Mouse (Mus musculus) adrenal gland, adult 10 weeks (tissue): ENCODE data around the gene Hsd11b2. TPM values are rescaled to one million over a fixed set of nuclear protein-coding genes. Genes with fewer than 3 reads are reported as not detected.

Experiments used
- polyA plus RNA-seq: library from polyadenylated mRNA; stranded (reverse); fragments of 350-450 nt; fragmentation: Illumina TruSeq; extraction: RNeasy Lipid Tissue Mini Kit (QIAGEN cat#74804); gene quantifications from one replicate; pipeline ENCODE4 v1.2.3, GENCODE M21; 2014; ENCODE audit warnings: low read depth, low replicate concordance

The Hsd11b2 gene
- polyA plus RNA-seq: not detected

DNA sequence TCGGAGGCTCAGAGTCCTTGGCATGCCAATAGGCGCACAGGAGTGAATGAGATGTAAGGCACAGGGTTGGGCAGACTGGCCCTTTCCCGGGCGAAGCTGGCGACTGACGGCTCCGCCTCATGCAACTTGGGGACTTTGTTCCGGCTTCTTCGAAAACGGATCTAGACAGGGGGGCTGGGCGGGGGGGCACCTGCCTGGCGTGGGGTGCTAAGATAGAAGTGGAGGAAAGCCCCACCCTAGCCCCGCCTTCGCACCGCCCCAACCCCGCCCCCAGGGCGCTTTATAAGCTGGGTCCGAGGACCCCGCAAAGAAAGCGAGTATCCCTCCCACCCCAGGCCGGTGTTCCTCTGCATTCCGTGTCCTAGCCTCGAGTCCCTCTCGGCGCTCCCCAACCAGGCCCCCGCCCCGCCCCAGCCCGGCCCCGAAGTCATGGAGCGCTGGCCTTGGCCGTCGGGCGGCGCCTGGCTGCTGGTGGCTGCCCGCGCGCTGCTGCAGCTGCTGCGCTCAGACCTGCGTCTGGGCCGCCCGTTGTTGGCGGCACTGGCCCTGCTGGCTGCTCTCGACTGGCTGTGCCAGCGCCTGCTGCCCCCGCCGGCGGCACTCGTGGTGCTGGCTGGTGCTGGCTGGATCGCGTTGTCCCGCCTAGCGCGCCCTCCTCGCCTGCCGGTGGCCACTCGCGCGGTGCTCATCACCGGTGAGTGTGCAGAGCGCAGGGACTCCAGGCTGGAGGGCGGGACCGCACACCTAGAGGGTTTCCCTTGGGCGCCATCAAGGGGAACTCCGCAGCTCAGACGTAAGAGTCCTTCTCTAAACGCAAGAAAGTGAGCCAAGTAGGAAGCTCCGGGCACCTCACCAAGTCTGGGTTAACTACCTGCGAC lies at the start of gene Hsd11b2:
Gene Hsd11b2 (plus strand): TSS at position 320 of the 878 bp plus-strand sequence.

DNA sequence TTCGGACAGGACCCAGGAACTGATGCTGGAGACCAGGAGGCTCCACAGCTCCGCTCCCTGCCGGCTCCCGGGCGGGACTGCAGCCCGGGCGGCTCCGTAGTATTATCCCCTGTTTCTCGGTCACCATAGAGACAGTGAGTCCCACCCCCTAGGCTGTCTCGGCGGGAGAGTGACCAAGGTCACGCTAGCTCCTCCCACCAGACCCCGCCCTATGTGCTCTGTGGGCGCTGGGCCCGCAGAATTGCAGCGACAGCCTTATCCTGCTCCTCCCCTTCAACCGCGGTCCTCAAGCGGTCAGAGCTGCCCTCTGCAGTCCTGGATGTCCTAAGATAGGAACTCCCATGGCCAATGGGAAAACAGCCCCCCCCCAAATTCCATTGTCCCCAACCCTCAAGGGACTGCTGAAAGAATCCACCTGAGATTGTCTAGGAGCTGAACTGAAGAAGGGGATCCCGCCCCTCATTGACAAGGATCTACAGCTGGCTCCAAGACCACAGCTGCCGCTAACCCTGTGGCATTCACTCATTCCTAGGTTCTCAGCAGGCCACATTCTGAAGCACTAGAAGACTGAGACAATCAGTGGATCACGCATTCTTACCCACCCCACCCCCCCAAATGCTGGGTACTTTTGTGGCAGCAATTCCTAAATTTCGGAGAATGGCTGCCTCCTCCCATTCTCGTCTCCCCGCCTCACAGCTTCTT lies 47.1 kb upstream of the Hsd11b2 start, which contains the start of gene Tppp3:
Gene Tppp3 (minus strand): TSS at position 213 of the 702 bp plus-strand sequence.

DNA sequence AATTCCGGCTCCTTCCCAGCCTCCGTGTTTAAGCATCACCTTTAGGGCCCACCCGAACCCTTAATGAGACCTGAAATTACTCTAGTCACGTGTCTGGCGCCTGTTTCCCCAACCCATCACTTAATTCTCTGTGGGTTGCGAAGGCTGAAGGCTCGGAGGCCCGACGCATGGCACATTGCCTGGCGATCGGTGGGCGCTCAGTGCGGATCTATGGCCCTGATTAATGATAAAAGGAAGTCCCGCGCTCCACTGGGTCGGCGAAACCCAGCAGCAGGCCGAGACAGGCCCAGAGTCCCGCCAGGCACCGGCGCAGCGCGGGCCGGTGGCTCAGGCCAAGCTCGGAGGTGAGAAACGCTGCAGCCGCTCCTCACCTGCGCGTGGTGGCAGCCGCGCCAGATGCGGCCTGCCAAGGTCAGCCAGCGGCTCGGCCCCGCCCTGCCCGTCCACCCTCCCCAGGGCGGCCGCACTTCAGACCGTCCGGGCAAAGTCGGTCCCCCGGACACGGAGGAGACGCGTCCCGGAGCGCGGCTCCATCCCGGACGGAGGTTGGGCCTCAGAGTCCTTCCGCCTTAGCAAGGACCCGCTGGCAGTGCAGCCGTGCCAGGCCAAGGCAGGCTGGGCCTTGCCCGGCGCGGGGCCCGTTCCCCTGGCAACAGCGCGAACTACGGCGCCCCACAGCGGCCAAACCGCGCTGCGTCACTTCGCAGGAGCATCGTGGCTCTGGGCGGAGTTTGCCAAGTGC lies 21.9 kb upstream of the Hsd11b2 start, which contains the start of gene Zdhhc1:
Gene Zdhhc1 (minus strand): TSS at position 464 of the 742 bp plus-strand sequence.

DNA sequence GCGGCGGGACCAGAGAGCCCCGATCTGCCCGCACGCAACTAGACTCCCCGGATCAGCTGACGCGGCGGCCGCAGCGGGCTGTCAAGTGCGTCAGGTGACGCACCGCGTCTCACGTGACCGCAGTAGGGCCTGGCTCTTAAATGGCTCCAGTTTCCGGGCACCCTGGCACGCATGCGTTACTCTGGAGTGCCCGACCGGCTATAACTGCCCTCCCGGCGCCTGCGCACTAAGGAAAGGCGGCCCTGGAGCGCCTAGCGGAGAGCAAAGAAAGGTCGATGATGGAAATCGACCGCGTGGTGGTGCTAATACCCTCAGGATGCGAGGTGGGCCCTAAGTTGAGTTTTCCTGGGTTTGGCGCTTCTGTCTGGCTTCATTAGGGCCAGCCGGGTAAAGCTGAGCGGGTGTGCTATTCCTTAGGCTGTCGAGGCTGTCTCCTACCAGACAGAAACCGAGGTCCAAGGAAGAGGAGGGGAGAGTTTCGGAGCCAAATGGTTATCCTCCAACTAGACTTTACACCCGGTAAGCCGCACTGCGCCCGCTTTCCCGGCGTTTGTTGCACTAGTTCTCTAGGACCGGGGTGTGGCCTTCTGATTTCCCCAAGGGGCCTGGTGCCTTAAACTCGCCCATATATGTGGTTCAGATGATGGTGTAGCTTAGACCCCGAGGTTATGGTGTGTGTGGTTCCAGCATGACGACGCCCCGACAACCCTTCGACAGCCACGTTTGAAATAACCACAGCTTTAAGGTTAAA lies 47.6 kb downstream of the Hsd11b2 start, which contains the start of gene Atp6v0d1:
Gene Atp6v0d1 (minus strand): TSS at position 96 of the 751 bp plus-strand sequence.

Other genes with a start within 250 kb of the Hsd11b2 start
- gene Hsf4, start 249.0 kb upstream of the Hsd11b2 start, polyA plus RNA-seq: not detected
- 1.4 TPM for gene Nol3, start 242.6 kb upstream of the Hsd11b2 start, polyA plus RNA-seq
- gene 4931428F04Rik, start 228.9 kb upstream of the Hsd11b2 start, polyA plus RNA-seq: 0.70 TPM
- gene Exoc3l, start 222.7 kb upstream of the Hsd11b2 start, polyA plus RNA-seq: not detected
- gene E2f4, start 221.1 kb upstream of the Hsd11b2 start, polyA plus RNA-seq: 5.1 TPM
- 1.0 TPM for gene Elmo3, start 213.2 kb upstream of the Hsd11b2 start, polyA plus RNA-seq
- gene Lrrc29, start 192.5 kb upstream of the Hsd11b2 start, polyA plus RNA-seq: not detected
- 5.9 TPM for gene Tmem208, start 192.4 kb upstream of the Hsd11b2 start, polyA plus RNA-seq
- 0.64 TPM for gene Fhod1, start 170.8 kb upstream of the Hsd11b2 start, polyA plus RNA-seq
- not detected for gene Slc9a5, start 169.9 kb upstream of the Hsd11b2 start, polyA plus RNA-seq
- not detected for gene Plekhg4, start 145.5 kb upstream of the Hsd11b2 start, polyA plus RNA-seq
- gene Kctd19, start 105.3 kb upstream of the Hsd11b2 start, polyA plus RNA-seq: not detected
- gene Lrrc36, start 105.2 kb upstream of the Hsd11b2 start, polyA plus RNA-seq: 1.2 TPM
- gene Tppp3, start 47.2 kb upstream of the Hsd11b2 start, polyA plus RNA-seq: not detected
- 1.7 TPM for gene Zdhhc1, start 21.9 kb upstream of the Hsd11b2 start, polyA plus RNA-seq
- 22.7 TPM for gene Atp6v0d1, start 47.3 kb downstream of the Hsd11b2 start, polyA plus RNA-seq
- 1.2 TPM for gene Ripor1, start 86.5 kb downstream of the Hsd11b2 start, polyA plus RNA-seq
- gene Ctcf, start 117.8 kb downstream of the Hsd11b2 start, polyA plus RNA-seq: 80.5 TPM
- gene Agrp, start 118.6 kb downstream of the Hsd11b2 start, polyA plus RNA-seq: not detected
- not detected for gene Carmil2, start 167.5 kb downstream of the Hsd11b2 start, polyA plus RNA-seq
- gene Acd, start 182.3 kb downstream of the Hsd11b2 start, polyA plus RNA-seq: 0.70 TPM
- gene Pard6a, start 182.4 kb downstream of the Hsd11b2 start, polyA plus RNA-seq: not detected
- gene 4933405L10Rik, start 188.9 kb downstream of the Hsd11b2 start, polyA plus RNA-seq: not detected
- 0.52 TPM for gene Enkd1, start 189.5 kb downstream of the Hsd11b2 start, polyA plus RNA-seq
- gene Gfod2, start 239.9 kb downstream of the Hsd11b2 start, polyA plus RNA-seq: 0.52 TPM